Mouse (Mus musculus): ENCODE data around the gene Tfap4.

Tfap4 gene

GRCm38 (mm10) chr16:4520673-4521072 lies 39.0 kb downstream of the Tfap4 start:
- no peak for DNase-seq (ENCODE audit: low spot score)

- no peak for DNase-seq (ENCODE audit: low spot score)
Measured at GRCm38 (mm10) chr16:4519825-4520224, 39.8 kb downstream of the Tfap4 start.

- DNase-seq (ENCODE audit: low spot score), result no peak
Measured at GRCm38 (mm10) chr16:4519157-4519556, 40.5 kb downstream of the Tfap4 start.

GRCm38 (mm10) chr16:4517906-4518305 lies 41.7 kb downstream of the Tfap4 start:
- no peak for DNase-seq (ENCODE audit: low spot score)

GRCm38 (mm10) chr16:4514383-4514782 lies 45.3 kb downstream of the Tfap4 start:
- no peak for DNase-seq (ENCODE audit: low spot score)

- DNase-seq (ENCODE audit: low spot score), result no peak
Measured at GRCm38 (mm10) chr16:4512661-4513438, 46.8 kb downstream of the Tfap4 start.

- no peak for DNase-seq (ENCODE audit: low spot score)
Measured at GRCm38 (mm10) chr16:4511371-4511770, 48.3 kb downstream of the Tfap4 start.

GRCm38 (mm10) chr16:4506181-4506580 lies 53.5 kb downstream of the Tfap4 start:
- DNase-seq (ENCODE audit: low spot score), result no peak

GRCm38 (mm10) chr16:4503495-4503894 lies 56.2 kb downstream of the Tfap4 start:
- DNase-seq (ENCODE audit: low spot score), result no peak

- DNase-seq (ENCODE audit: low spot score), result no peak
Measured at GRCm38 (mm10) chr16:4502568-4502967, 57.1 kb downstream of the Tfap4 start.

- DNase-seq (ENCODE audit: low spot score), result no peak
Measured at GRCm38 (mm10) chr16:4501703-4502102, 58.0 kb downstream of the Tfap4 start.

GRCm38 (mm10) chr16:4500598-4501385 lies 58.9 kb downstream of the Tfap4 start:
- DNase-seq (ENCODE audit: low spot score), result no peak

- peak; percentile 4 for DNase-seq (ENCODE audit: low spot score)
Measured at GRCm38 (mm10) chr16:4497762-4498607, 61.7 kb downstream of the Tfap4 start.

GRCm38 (mm10) chr16:4496470-4496869 lies 63.2 kb downstream of the Tfap4 start:
- no peak for DNase-seq (ENCODE audit: low spot score)

- DNase-seq (ENCODE audit: low spot score), result no peak
Measured at GRCm38 (mm10) chr16:4495861-4496260, 63.8 kb downstream of the Tfap4 start.

All from embryo, embryonic 10.5 days (tissue).